Mouse (Mus musculus): ENCODE data around the gene Hnrnpul2. TPM values are rescaled to one million over a fixed set of nuclear protein-coding genes. Genes with fewer than 3 reads are reported as not detected.

The Hnrnpul2 gene
- polyA plus RNA-seq, 1 experiment from 2014 or later, result 5.3 TPM

GRCm38 (mm10) chr19:8806810-8807209 lies 13.0 kb upstream of the Hnrnpul2 start:
- 93% methylated on average over 5 of the region's 5 CpGs for WGBS
- no peak overlapping the region for H3K4me3 ChIP-seq (ENCODE audit: low read depth, low read length)
- H3K36me3 ChIP-seq (ENCODE audit: control insufficient read depth, insufficient read depth, low read length), result peaks cover 10% of the 10 kb centered on the region
- no peak overlapping the region for H3K27ac ChIP-seq (ENCODE audit: low read length)
- H3K4me2 ChIP-seq (ENCODE audit: low read length), result no peak overlapping the region
- H3K4me1 ChIP-seq (ENCODE audit: control insufficient read depth, insufficient read depth, low read length), result peaks cover 11% of the 10 kb centered on the region
- H3K27me3 ChIP-seq (ENCODE audit: control insufficient read depth, insufficient read depth, low read depth, low read length), result no peaks in the 10 kb centered on the region
- no peaks in the 10 kb centered on the region for H3K9me3 ChIP-seq (replicated peaks; ENCODE audit: control insufficient read depth, low read length, poor library complexity, severe bottlenecking)
- no peak overlapping the region for H3K9ac ChIP-seq (ENCODE audit: low read depth, low read length)
- ATAC-seq, result no peak

GRCm38 (mm10) chr19:8815812-8816211 lies 4.0 kb upstream of the Hnrnpul2 start:
- Histone ChIP-seq H3K4me1 (ENCODE audit: control insufficient read depth, insufficient read depth, low read length) (peaks cover 28% of the 10 kb centered on the region), H3K9me3 (replicated peaks; ENCODE audit: control insufficient read depth, low read length, poor library complexity, severe bottlenecking) (no peaks in the 10 kb centered on the region), H3K4me3 (ENCODE audit: low read depth, low read length) (no peak overlapping the region), H3K36me3 (ENCODE audit: control insufficient read depth, insufficient read depth, low read length) (peaks cover 5% of the 10 kb centered on the region; the same call in 1 of the 2 replicates), H3K9ac (ENCODE audit: low read depth, low read length) (no peak overlapping the region), H3K27me3 (ENCODE audit: control insufficient read depth, insufficient read depth, low read depth, low read length) (no peaks in the 10 kb centered on the region), H3K27ac (ENCODE audit: low read length) (no peak overlapping the region), H3K4me2 (ENCODE audit: low read length) (no peak overlapping the region)
- WGBS, result 72% methylated on average over 11 of the region's 11 CpGs
- no peak for ATAC-seq

- 30% methylated on average over 3 of the region's 3 CpGs for WGBS
- Histone ChIP-seq H3K4me2 (ENCODE audit: low read length) (peak overlapping the region; percentile 35), H3K9me3 (replicated peaks; ENCODE audit: control insufficient read depth, low read length, poor library complexity, severe bottlenecking) (no peaks in the 10 kb centered on the region), H3K4me1 (ENCODE audit: control insufficient read depth, insufficient read depth, low read length) (peaks cover 35% of the 10 kb centered on the region), H3K27me3 (ENCODE audit: control insufficient read depth, insufficient read depth, low read depth, low read length) (no peaks in the 10 kb centered on the region), H3K4me3 (ENCODE audit: low read depth, low read length) (no peak overlapping the region), H3K27ac (ENCODE audit: low read length) (no peak overlapping the region), H3K36me3 (ENCODE audit: control insufficient read depth, insufficient read depth, low read length) (0 out of 2 replicates have a peak, but pooled peaks cover 2% of the 10 kb centered on the region), H3K9ac (ENCODE audit: low read depth, low read length) (peak overlapping the region; percentile 28; the same call in 1 of the 2 replicates)
- no peak for ATAC-seq
These were observed 2.8 kb upstream of the Hnrnpul2 start for GRCm38 (mm10) chr19:8817001-8817400.

GRCm38 (mm10) chr19:8818301-8818798 lies 1.5 kb upstream of the Hnrnpul2 start:
- Histone ChIP-seq H3K4me2 (ENCODE audit: low read length) (peak overlapping the region; percentile 100), H3K4me1 (ENCODE audit: control insufficient read depth, insufficient read depth, low read length) (peaks cover 49% of the 10 kb centered on the region), H3K9ac (ENCODE audit: low read depth, low read length) (peak overlapping the region; percentile 74), H3K4me3 (ENCODE audit: low read depth, low read length) (peak overlapping the region; percentile 99), H3K36me3 (ENCODE audit: control insufficient read depth, insufficient read depth, low read length) (0 out of 2 replicates have a peak, but pooled peaks cover 2% of the 10 kb centered on the region), H3K27me3 (ENCODE audit: control insufficient read depth, insufficient read depth, low read depth, low read length) (no peaks in the 10 kb centered on the region), H3K27ac (ENCODE audit: low read length) (peak overlapping the region; percentile 97), H3K9me3 (replicated peaks; ENCODE audit: control insufficient read depth, low read length, poor library complexity, severe bottlenecking) (no peaks in the 10 kb centered on the region)
- 29% methylated on average over 14 of the region's 14 CpGs for WGBS
- no peak for ATAC-seq

GRCm38 (mm10) chr19:8818801-8819595 lies 812 bp upstream of the Hnrnpul2 start, which contains the start of gene Ttc9c:
Gene Ttc9c, minus strand, starts transcription at chr19:8819333.
- H3K4me1 ChIP-seq (ENCODE audit: control insufficient read depth, insufficient read depth, low read length), result peaks cover 50% of the 10 kb centered on the region

GRCm38 (mm10) chr19:8820424-8820956 lies 680 bp downstream of the Hnrnpul2 start:
- Histone ChIP-seq H3K27ac (ENCODE audit: low read length) (peak overlapping the region; percentile 97), H3K4me2 (ENCODE audit: low read length) (peak overlapping the region; percentile 100), H3K4me3 (ENCODE audit: low read depth, low read length) (peak overlapping the region; percentile 99), H3K27me3 (ENCODE audit: control insufficient read depth, insufficient read depth, low read depth, low read length) (no peaks in the 10 kb centered on the region), H3K9ac (ENCODE audit: low read depth, low read length) (peak overlapping the region; percentile 74), H3K4me1 (ENCODE audit: control insufficient read depth, insufficient read depth, low read length) (peaks cover 46% of the 10 kb centered on the region), H3K36me3 (ENCODE audit: control insufficient read depth, insufficient read depth, low read length) (peaks cover 12% of the 10 kb centered on the region), H3K9me3 (replicated peaks; ENCODE audit: control insufficient read depth, low read length, poor library complexity, severe bottlenecking) (no peaks in the 10 kb centered on the region)
- under 1% methylated on average over 48 of the region's 48 CpGs for WGBS
- peak; percentile 34 for ATAC-seq

More at GRCm38 (mm10) chr19:8818801-8819595, 812 bp upstream of the Hnrnpul2 start, which contains the start of gene Ttc9c:
- Histone ChIP-seq H3K9ac (ENCODE audit: low read depth, low read length) (peak within 1 kb of the TSS; percentile 74), H3K9me3 (replicated peaks; ENCODE audit: control insufficient read depth, low read length, poor library complexity, severe bottlenecking) (no peaks in the 10 kb centered on the region), H3K4me2 (ENCODE audit: low read length) (peak within 1 kb of the TSS; percentile 100), H3K27me3 (ENCODE audit: control insufficient read depth, insufficient read depth, low read depth, low read length) (no peaks in the 10 kb centered on the region), H3K27ac (ENCODE audit: low read length) (peak within 1 kb of the TSS; percentile 97), H3K36me3 (ENCODE audit: control insufficient read depth, insufficient read depth, low read length) (no peaks in the 10 kb centered on the region), H3K4me3 (ENCODE audit: low read depth, low read length) (peak within 1 kb of the TSS; percentile 99)
- ATAC-seq, result peak; percentile 94
- 1% methylated on average over 33 of the region's 33 CpGs for WGBS

GRCm38 (mm10) chr19:8821146-8821545 lies 1.3 kb downstream of the Hnrnpul2 start:
- no peak for ATAC-seq
- peak overlapping the region; percentile 74 for H3K9ac ChIP-seq (ENCODE audit: low read depth, low read length)
- peak overlapping the region; percentile 100 for H3K4me2 ChIP-seq (ENCODE audit: low read length)
- H3K27ac ChIP-seq (ENCODE audit: low read length), result no peak overlapping the region
- H3K27me3 ChIP-seq (ENCODE audit: control insufficient read depth, insufficient read depth, low read depth, low read length), result no peaks in the 10 kb centered on the region
- peak overlapping the region; percentile 99 for H3K4me3 ChIP-seq (ENCODE audit: low read depth, low read length)
- peaks cover 17% of the 10 kb centered on the region for H3K36me3 ChIP-seq (ENCODE audit: control insufficient read depth, insufficient read depth, low read length)
- H3K9me3 ChIP-seq (replicated peaks; ENCODE audit: control insufficient read depth, low read length, poor library complexity, severe bottlenecking), result no peaks in the 10 kb centered on the region
- H3K4me1 ChIP-seq (ENCODE audit: control insufficient read depth, insufficient read depth, low read length), result peaks cover 41% of the 10 kb centered on the region
- 2% methylated on average over 7 of the region's 7 CpGs for WGBS

- H3K4me2 ChIP-seq (ENCODE audit: low read length), result peak overlapping the region; percentile 100
- peak overlapping the region; percentile 27 for H3K4me3 ChIP-seq (ENCODE audit: low read depth, low read length)
- H3K9me3 ChIP-seq (replicated peaks; ENCODE audit: control insufficient read depth, low read length, poor library complexity, severe bottlenecking), result no peaks in the 10 kb centered on the region
- WGBS, result 53% methylated on average over 8 of the region's 8 CpGs
- H3K36me3 ChIP-seq (ENCODE audit: control insufficient read depth, insufficient read depth, low read length), result peaks cover 26% of the 10 kb centered on the region
- no peaks in the 10 kb centered on the region for H3K27me3 ChIP-seq (ENCODE audit: control insufficient read depth, insufficient read depth, low read depth, low read length)
- no peak overlapping the region for H3K27ac ChIP-seq (ENCODE audit: low read length)
- peaks cover 29% of the 10 kb centered on the region for H3K4me1 ChIP-seq (ENCODE audit: control insufficient read depth, insufficient read depth, low read length)
- ATAC-seq, result no peak
- peak overlapping the region; percentile 33; the same call in 1 of the 2 replicates for H3K9ac ChIP-seq (ENCODE audit: low read depth, low read length)
These were observed 2.9 kb downstream of the Hnrnpul2 start for GRCm38 (mm10) chr19:8822696-8823095.

- peaks cover 61% of the 10 kb centered on the region for H3K36me3 ChIP-seq (ENCODE audit: control insufficient read depth, insufficient read depth, low read length)
- 85% methylated on average over 8 of the region's 8 CpGs for WGBS
- H3K27ac ChIP-seq (ENCODE audit: low read length), result no peak within 1 kb of the TSS
- no peak within 1 kb of the TSS for H3K9ac ChIP-seq (ENCODE audit: low read depth, low read length)
- no peaks in the 10 kb centered on the region for H3K4me1 ChIP-seq (ENCODE audit: control insufficient read depth, insufficient read depth, low read length)
- H3K27me3 ChIP-seq (ENCODE audit: control insufficient read depth, insufficient read depth, low read depth, low read length), result no peaks in the 10 kb centered on the region
- H3K4me3 ChIP-seq (ENCODE audit: low read depth, low read length), result no peak within 1 kb of the TSS
- H3K9me3 ChIP-seq (replicated peaks; ENCODE audit: control insufficient read depth, low read length, poor library complexity, severe bottlenecking), result no peaks in the 10 kb centered on the region
- no peak for ATAC-seq
- no peak within 1 kb of the TSS for H3K4me2 ChIP-seq (ENCODE audit: low read length)
These were observed 9.8 kb downstream of the Hnrnpul2 start, which contains the start of gene AC129217.1 for GRCm38 (mm10) chr19:8829660-8830059. Gene AC129217.1, plus strand, starts transcription at chr19:8829773.
